Mouse (Mus musculus): ENCODE data around the gene Gba.

DNA sequence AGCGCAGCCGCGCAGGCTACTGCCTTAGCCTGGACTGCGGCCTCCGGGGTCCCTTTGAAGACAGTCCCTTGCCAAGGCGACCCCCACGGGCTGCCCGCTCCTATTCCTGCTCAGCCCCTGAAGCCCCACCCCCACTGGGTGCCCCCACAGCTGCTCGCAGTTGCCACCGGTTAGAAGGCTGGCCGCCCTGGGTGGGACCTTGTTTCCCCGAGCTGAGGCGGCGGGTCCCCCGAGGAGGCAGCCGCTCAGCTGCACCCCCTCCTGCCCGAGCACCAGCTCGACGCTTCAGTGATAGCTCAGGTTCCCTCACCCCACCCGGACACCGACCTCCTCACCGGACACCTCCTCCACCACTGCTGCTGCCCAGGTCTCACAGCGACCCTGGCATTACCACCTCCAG, 15.5 kb upstream of the Gba start:
- TF ChIP-seq CTCF (IDR thresholded peaks at IDR 0.05; ENCODE audit: borderline replicate concordance, insufficient read depth, low read depth, low read length) (no peak), POLR2A (IDR thresholded peaks at IDR 0.05; ENCODE audit: borderline replicate concordance, insufficient read depth, low read length) (no peak)

Data from cerebellum, adult 2 months (tissue).